Mouse (Mus musculus): Measurements from ENCODE around the gene Fam222a. TPM values are rescaled to one million over a fixed set of nuclear protein-coding genes. Genes with fewer than 3 reads are reported as not detected.
A peak's percentile ranks its signal among the peaks of the same experiment; 100 is the strongest.

The Fam222a gene
- polyA plus RNA-seq, 1 experiment from 2014 or later: 5.6 TPM

DNA sequence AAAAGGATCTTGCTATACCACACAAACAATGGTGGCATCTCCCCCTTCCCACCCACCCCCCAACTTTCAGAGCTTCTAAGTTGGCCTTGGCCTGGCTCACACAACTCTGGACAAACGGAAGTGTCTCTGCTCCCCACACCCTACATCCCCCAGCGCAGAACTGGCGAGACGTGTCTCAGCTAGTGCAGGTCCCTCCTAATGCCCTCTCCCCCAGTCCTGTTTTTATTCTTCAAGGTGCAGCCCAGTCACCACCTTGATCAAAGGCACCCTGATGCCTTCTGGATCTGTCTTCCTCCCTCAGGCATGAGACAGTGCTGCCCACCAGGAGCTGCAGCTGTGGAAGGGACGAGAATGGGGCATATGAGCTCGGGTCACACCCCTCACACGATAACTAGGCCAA, 88.5 kb downstream of the Fam222a start:
- Histone ChIP-seq H3K9me3 (ENCODE audit: control insufficient read depth, low read length) (no peaks in the 10 kb centered on the region), H3K27me3 (ENCODE audit: control insufficient read depth, insufficient read depth, low read length) (peaks cover 27% of the 10 kb centered on the region), H3K4me1 (ENCODE audit: control insufficient read depth, insufficient read depth, low read length) (peaks cover 18% of the 10 kb centered on the region; the same call in 1 of the 2 replicates), H3K36me3 (ENCODE audit: control insufficient read depth, insufficient read depth, low read length) (no peaks in the 10 kb centered on the region), H3K4me2 (replicated peaks; ENCODE audit: low read depth, low read length) (peak overlapping the region; percentile 19; the same call in 1 of the 2 replicates), H3K4me3 (ENCODE audit: low read length) (no peak overlapping the region), H3K27ac (ENCODE audit: low read depth, low read length) (0 out of 2 replicates have a peak overlapping the region, but pooled peaks have one; percentile 42), H3K9ac (ENCODE audit: low read depth, low read length) (no peak overlapping the region)
- no peak for ATAC-seq (ENCODE audit: low FRiP score, low TSS enrichment)
- 67% methylated on average over 7 of the region's 7 CpGs for WGBS

DNA sequence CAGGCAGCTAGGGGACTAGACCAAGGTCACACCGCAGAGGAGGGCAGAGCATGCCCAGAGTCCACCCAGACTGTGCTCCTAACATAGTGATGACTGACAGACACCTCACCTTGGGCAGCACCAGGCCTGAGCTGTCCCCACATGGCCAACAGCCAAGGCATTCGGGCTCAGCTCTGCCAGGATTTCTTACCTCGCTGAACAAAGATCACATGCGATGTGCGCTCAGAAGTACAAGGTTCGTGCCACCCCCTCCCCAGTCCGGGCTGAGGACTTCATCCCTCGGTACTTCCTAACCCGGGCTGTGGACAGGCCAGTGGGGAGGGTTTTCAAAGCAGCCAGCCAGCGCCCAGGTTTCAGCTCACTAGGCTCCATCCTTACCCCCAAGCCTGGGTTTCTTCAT, 89.6 kb downstream of the Fam222a start:
- H3K4me3 ChIP-seq (ENCODE audit: low read length): peak overlapping the region; percentile 58
- 27% methylated on average over 10 of the region's 10 CpGs for WGBS
- H3K27ac ChIP-seq (ENCODE audit: low read depth, low read length): no peak overlapping the region

DNA sequence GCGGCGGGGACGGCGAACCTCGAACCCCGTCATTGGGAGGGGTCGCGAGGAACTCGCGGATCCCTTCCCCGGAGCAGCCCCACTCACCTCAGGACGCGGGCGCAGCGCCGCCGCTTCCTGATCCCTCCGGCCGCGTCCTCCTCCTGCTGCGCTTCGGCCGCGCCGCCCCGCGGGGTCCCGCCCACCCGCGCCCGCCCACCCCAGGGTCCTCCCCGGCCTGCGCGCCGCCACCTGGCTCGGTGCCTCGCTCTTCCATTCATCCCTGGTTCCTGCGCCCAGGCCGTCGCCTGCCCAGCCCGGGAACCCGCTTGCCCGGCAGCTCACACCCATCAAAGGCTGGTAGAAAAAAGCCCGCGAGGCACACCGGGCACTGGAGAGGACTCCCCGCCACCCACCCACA, 90.4 kb downstream of the Fam222a start, which contains the start of gene Trpv4:
Trpv4 (minus strand) TSS at position 167 of the 400 bp plus-strand sequence.
- no peaks in the 10 kb centered on the region for H3K9me3 ChIP-seq (ENCODE audit: control insufficient read depth, low read length)
- H3K4me3 ChIP-seq (ENCODE audit: low read length): peak within 1 kb of the TSS; percentile 58
- WGBS: under 1% methylated on average over 37 of the region's 47 CpGs
- no peaks in the 10 kb centered on the region for H3K36me3 ChIP-seq (ENCODE audit: control insufficient read depth, insufficient read depth, low read length)
- no peak within 1 kb of the TSS for H3K27ac ChIP-seq (ENCODE audit: low read depth, low read length)
- H3K9ac ChIP-seq (ENCODE audit: low read depth, low read length): peak within 1 kb of the TSS; percentile 65
- H3K4me2 ChIP-seq (replicated peaks; ENCODE audit: low read depth, low read length): peak within 1 kb of the TSS; percentile 95
- peaks cover 27% of the 10 kb centered on the region for H3K27me3 ChIP-seq (ENCODE audit: control insufficient read depth, insufficient read depth, low read length)
- peaks cover 15% of the 10 kb centered on the region; the same call in 1 of the 2 replicates for H3K4me1 ChIP-seq (ENCODE audit: control insufficient read depth, insufficient read depth, low read length)
- peak; percentile 16; the same call in 1 of the 2 replicates for ATAC-seq (ENCODE audit: low FRiP score, low TSS enrichment)

More for the DNA sequence above, 89.6 kb downstream of the Fam222a start:
- Histone ChIP-seq H3K27me3 (ENCODE audit: control insufficient read depth, insufficient read depth, low read length) (peaks cover 27% of the 10 kb centered on the region), H3K9me3 (ENCODE audit: control insufficient read depth, low read length) (no peaks in the 10 kb centered on the region), H3K4me2 (replicated peaks; ENCODE audit: low read depth, low read length) (peak overlapping the region; percentile 95), H3K4me1 (ENCODE audit: control insufficient read depth, insufficient read depth, low read length) (peaks cover 18% of the 10 kb centered on the region; the same call in 1 of the 2 replicates), H3K36me3 (ENCODE audit: control insufficient read depth, insufficient read depth, low read length) (no peaks in the 10 kb centered on the region), H3K9ac (ENCODE audit: low read depth, low read length) (peak overlapping the region; percentile 65)
- no peak for ATAC-seq (ENCODE audit: low FRiP score, low TSS enrichment)

DNA sequence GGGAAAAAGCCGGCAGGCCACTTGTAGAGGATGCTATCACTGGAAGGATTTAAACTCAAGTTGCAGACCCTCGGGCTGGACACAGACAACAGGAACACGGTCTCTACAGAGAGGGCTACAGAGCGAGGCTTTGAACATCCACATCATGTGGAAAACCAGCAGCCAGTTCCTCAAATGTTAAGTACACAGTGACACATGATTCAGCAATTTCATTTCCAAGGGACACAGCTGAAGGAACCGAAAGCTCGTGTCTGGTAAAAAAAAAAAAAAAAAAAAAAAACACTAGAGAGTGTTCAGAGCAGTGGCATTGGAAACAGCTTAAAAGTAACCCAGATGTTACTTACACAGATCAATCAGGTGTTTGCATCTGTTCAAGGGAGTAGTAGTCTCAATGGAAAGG, 93.2 kb downstream of the Fam222a start:
- no peak overlapping the region for H3K9ac ChIP-seq (ENCODE audit: low read depth, low read length)
- 65% methylated on average over 6 of the region's 6 CpGs for WGBS
- peaks cover 12% of the 10 kb centered on the region; the same call in 1 of the 2 replicates for H3K4me1 ChIP-seq (ENCODE audit: control insufficient read depth, insufficient read depth, low read length)
- H3K27ac ChIP-seq (ENCODE audit: low read depth, low read length): no peak overlapping the region
- peaks cover 27% of the 10 kb centered on the region for H3K27me3 ChIP-seq (ENCODE audit: control insufficient read depth, insufficient read depth, low read length)
- H3K4me2 ChIP-seq (replicated peaks; ENCODE audit: low read depth, low read length): no peak overlapping the region
- no peaks in the 10 kb centered on the region for H3K9me3 ChIP-seq (ENCODE audit: control insufficient read depth, low read length)
- H3K4me3 ChIP-seq (ENCODE audit: low read length): no peak overlapping the region
- H3K36me3 ChIP-seq (ENCODE audit: control insufficient read depth, insufficient read depth, low read length): no peaks in the 10 kb centered on the region
- ATAC-seq (ENCODE audit: low FRiP score, low TSS enrichment): no peak

Other genes with a start within 250 kb of the Fam222a start
- 50.7 and 86.2 TPM in 2 replicates for gene Kctd10, start 187.5 kb upstream of the Fam222a start, polyA plus RNA-seq (2014; fragmentation: Nextera tagmentation; extraction: Ambion mirVana)
- gene Ube3b, start 187.4 kb upstream of the Fam222a start, polyA plus RNA-seq (2014; fragmentation: Nextera tagmentation; extraction: Ambion mirVana): 30.5 and 55.2 TPM in 2 replicates
- gene Mmab, start 124.0 kb upstream of the Fam222a start, polyA plus RNA-seq (2014; fragmentation: Nextera tagmentation; extraction: Ambion mirVana): 19.0 and 32.9 TPM in 2 replicates
- 45.0 and 48.3 TPM in 2 replicates for gene Mvk, start 123.7 kb upstream of the Fam222a start, polyA plus RNA-seq (2014; fragmentation: Nextera tagmentation; extraction: Ambion mirVana)
- 12.8 and 18.6 TPM in 2 replicates for gene Trpv4, start 90.4 kb downstream of the Fam222a start, polyA plus RNA-seq (2014; fragmentation: Nextera tagmentation; extraction: Ambion mirVana)
- gene Gltp, start 123.0 kb downstream of the Fam222a start, polyA plus RNA-seq (2014; fragmentation: Nextera tagmentation; extraction: Ambion mirVana): 42.6 and 64.5 TPM in 2 replicates
- 10.0 and 18.5 TPM in 2 replicates for gene Tchp, start 139.7 kb downstream of the Fam222a start, polyA plus RNA-seq (2014; fragmentation: Nextera tagmentation; extraction: Ambion mirVana)
- gene Ankrd13a, start 206.7 kb downstream of the Fam222a start, polyA plus RNA-seq (2014; fragmentation: Nextera tagmentation; extraction: Ambion mirVana): 37.0 and 67.9 TPM in 2 replicates
- gene Git2, start 207.5 kb downstream of the Fam222a start, polyA plus RNA-seq (2014; fragmentation: Nextera tagmentation; extraction: Ambion mirVana): 32.8 and 41.7 TPM in 2 replicates